Mouse (Mus musculus) urinary bladder, postnatal 25 days (tissue): Measurements from ENCODE around the gene Pkdcc.

ENCODE experiments used
- DNase-seq: peaks from one replicate; pipeline ENCODE4 v3.0.0; 2022; ENCODE audit warnings: low spot score

Pkdcc gene

GRCm38 (mm10) chr17:83247176-83247575 is 32.1 kb downstream of the Pkdcc start:
- no peak for DNase-seq

DNA sequence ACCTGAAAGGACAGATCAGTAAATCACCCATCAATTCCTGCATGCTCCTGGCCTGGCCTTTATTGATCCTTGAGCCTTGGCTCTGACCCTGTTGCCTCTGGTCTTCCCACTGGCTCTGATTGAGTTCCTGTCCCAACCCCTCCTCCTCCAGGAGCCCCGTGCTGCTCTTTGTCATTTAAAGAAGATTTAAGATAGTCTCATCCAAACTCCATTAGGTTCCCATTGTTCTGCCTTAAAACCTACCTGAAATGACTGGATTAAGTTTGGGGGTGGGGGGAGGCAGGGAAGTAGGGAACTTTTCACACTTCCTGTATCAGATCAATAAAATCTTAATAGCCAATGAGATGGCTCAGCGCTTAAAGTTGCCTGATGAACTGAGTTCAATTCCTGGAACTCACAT is 33.4 kb downstream of the Pkdcc start:
- no peak for DNase-seq

DNA sequence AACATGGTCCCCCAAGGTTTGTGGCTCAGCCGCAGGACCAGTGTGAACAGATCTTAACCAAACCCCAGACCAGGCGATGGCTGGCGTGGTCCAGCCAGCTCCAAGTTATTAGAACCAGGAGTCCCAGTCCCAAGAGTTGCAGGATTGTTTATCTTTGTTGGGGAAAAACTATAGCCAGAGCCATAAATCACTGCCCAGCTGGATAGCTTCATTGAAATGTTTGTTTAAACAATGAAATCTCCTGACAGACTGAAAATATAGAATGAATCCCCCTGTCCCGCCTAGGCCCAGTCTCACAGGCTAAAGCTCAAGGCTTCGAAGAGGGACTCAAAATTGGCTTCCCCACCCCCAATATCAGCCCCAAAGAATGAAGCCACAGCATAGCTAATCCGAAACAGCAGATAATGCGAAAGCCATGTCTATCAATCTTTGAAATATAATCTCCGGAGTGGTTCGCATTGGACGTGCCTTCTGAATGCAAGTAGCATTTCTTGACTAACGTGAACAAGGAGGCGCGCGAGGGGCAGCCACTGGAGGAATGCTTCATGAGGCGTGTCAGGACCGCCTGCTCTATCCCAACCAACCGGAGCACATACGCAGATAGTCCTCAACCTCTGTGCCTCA is 35.9 kb downstream of the Pkdcc start:
- no peak for DNase-seq

GRCm38 (mm10) chr17:83253051-83253649 is 38.1 kb downstream of the Pkdcc start:
- DNase-seq, result peak; percentile 23

DNA sequence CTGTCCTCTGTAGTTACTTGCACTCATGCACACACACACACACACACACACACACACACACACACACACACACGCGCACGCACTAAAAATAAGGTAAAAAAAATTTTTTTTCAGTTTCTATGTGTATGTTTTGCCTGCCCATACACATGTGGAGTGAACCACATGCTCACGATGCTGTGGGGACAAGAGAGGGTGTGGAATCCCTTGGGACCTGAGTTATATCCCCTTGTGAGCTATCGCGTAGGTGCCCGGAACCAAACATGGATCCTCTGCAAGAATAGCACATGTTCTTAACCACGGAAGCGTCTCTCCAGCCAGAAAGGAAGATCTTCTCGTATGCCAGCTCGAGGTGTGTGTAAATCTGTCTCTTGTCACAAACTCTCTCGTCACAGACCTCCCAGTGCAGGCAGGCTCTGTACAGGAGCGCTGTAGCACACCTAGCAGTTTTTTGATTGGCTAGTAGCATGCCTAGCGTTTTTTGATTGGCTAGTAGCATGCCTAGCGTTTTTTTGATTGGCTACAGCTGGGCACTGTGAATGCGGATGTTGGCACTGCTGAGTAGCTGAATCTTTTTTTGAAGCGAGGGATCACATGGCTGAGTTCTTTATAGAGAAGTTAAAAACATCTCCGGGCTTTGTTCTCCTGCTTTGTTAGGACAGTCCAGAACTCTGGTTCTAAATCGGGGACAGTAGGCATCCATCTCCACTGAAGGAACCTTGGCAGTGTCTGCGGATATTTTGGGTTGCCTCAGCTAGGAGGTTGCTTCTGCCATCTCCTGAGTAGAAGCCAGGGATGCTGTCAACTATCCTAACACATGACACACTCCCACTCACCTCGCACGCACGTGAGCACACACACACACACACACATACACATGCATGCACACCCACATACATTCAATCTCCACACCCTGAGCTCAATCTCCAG is 52.4 kb downstream of the Pkdcc start:
- DNase-seq, result peak; percentile 24

DNA sequence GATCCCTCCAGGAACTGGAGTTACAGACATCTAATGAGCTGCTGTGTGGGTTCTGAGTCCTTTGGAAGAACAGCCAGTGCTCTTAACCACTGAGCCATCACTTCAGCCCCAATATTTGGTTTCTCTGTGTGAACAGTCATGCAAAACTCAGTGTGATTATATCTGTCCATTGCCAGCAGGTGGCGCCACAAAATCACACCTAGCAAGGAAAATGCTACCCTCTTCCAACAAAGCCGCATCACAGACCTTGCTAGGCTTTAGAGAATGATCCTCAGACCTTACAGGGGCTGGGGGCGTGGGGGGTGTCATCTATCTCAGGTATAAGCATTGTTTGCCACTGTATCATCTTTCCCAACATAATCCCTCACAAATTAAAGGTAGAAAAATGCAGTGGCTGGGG is 56.4 kb downstream of the Pkdcc start:
- peak; percentile 86 for DNase-seq

DNA sequence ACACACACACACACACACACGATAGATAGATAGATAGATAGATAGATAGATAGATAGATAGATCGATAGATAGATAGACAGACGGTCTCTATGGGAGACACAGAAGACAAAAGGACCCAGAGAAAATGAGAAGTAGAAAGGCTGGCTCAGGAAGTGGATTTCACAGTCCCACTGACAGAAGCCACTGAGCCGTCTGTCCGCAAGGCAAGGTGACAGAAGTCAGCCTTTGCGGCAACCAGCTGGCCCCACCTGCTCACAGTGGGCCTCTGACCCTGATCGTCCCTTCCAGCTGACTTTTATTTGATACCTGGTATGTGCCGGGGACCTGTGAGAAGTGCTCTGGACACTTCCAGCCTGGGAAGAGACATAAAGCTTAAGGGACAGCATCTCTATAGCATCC is 57.5 kb downstream of the Pkdcc start:
- no peak for DNase-seq

GRCm38 (mm10) chr17:83273636-83274035 is 58.5 kb downstream of the Pkdcc start:
- no peak for DNase-seq

DNA sequence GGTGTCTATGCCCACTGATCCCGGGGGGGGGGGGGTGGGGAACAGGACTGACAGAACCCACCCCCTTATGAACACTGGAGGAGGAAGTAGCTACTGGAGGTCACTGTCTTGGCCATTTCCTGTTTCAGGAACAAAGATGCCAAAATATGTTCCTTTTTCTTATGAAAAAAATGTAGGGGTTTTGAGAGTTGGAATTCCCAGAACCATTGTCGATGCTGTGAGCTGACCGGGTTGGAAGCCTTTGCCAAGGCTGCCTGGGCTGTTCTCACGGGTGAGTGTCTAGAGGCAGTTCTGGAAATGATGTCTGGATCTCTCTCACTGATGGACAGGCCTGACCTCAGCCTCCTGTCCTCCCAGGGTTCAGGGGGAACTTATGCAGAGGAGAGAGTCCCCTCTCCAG is 59.0 kb downstream of the Pkdcc start:
- DNase-seq, result no peak
